Mouse (Mus musculus): Measurements from ENCODE around the gene Polr2e.

The Polr2e gene

DNA sequence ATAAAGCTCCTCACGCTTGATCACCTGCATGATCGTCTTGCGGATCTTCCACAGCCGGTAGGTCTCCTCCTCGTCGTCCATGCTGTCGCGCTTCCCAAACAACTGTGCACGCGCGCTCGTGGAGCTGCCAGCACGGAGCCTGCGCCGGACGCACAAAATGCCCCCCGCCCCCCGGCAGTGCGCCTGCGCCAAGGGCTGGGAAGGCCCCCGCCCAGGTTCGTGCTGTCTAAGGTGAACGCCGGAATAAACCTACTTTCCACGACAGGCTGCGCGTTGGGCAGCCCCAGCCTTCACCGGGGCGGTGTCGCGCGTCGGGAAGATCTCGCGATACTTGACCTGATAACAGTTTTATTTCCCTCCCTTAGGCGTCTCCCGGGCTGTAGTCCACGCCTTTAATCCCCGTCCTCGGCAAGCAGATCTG, at the start of gene Polr2e:
Polr2e (minus strand) TSS at position 237 of the 421 bp plus-strand sequence.
- CTCF ChIA-PET, result interaction anchor here (0.5 to 1.9 kb wide), 6 partner anchors 12 to 1241 kb away, joined by 3 to 4 read pairs (median 4); no protein-coding TSS in a partner anchor
- POLR2A ChIA-PET, result interaction anchor here in 3 of 4 experiments (0.6 to 29.7 kb wide), 24 partner anchors 4 to 304 kb away, joined by 3 to 849 read pairs (median 4); partner anchors contain the start of genes Tmem259 (in 3 of the 3), Gpx4 (in 2 of the 3), Stk11 (in 2 of the 3) and Med16 (in 1 of the 3)

DNA sequence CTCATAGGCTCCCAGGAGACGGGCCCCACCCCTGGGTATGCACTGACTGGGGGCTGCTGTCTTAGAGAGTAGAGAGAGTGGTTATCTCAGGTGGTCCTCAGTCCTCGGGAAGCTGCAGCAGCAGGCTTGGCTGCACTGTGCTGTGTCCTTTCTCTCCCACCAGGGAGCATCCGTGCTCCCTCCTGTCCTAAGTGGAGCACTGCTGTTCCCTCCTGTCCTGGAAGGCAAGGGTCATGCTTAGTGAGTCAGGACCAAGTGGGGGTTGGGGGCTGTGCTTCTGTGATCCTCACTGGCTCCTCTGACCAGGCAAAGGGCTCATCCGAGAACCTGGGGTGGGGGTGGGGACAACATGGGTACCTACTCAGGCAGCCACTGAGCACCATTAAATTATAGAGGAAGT, 49.6 kb upstream of the Polr2e start:
- CTCF ChIA-PET, result interaction anchor here in 1 of 4 experiments (0.6 kb wide), 1 partner anchor 377 kb away, joined by 4 read pairs; no protein-coding TSS in a partner anchor
- POLR2A ChIA-PET, result interaction anchor here in 1 of 4 experiments (1.2 to 1.5 kb wide), 2 partner anchors 16 to 104 kb away, joined by 3 to 4 read pairs; partner anchors contain the start of gene Sbno2

DNA sequence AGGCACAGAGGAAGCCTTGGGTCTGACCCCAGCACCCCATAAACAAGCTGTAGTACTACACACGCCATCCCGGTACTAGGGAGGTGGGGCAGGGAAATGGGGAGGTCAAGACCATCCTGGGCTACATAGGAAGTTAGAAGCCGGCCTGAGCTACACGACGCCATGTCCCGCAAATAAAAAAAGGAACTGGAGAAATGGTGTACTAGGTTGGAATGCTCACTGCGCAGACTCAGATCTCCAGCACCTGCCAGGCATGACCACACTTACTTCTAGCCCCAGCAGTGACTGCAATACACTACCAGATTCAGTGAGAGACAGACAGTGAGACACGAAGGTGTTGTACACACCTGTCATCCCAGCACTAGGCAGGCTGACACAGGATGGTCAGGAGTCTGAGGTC, 47.9 kb upstream of the Polr2e start:
- POLR2A ChIA-PET, result interaction anchor here in 2 of 4 experiments (0.7 to 1.2 kb wide), 6 partner anchors 9 to 103 kb away, joined by 3 to 4 read pairs (median 3); partner anchors contain the start of gene Tmem259 (in 1 of the 2)
- CTCF ChIA-PET, result interaction anchor here in 2 of 4 experiments (0.5 to 1.2 kb wide), 2 partner anchors 19 to 84 kb away, joined by 3 to 4 read pairs; no protein-coding TSS in a partner anchor

DNA sequence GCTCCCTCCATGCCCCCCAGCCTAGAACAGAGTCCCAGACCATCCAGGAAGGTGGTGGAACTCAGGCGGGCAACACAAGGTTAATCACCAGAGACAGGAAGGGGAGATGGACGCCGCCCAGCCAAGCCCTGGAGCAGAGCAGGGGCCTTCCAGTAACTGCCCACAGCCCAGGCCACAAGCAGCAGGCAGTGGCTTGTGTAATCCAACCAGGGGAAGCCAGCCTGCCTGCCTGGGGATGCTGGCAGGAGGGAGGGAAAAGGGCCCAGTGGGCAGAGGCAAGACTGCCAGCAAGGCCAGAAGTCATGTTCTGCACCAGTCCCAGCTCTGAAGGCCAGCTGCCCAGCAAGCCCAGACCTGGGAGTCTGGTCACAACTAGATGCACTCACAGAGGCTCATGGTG, 47.3 kb upstream of the Polr2e start:
- CTCF ChIA-PET, result interaction anchor here in 2 of 4 experiments (0.8 to 1.2 kb wide), 2 partner anchors 19 to 96 kb away, joined by 3 to 7 read pairs; no protein-coding TSS in a partner anchor
- POLR2A ChIA-PET, result interaction anchor here in 2 of 4 experiments (1.0 to 1.5 kb wide), 2 partner anchors 47 to 102 kb away, joined by 3 read pairs; partner anchors contain the start of gene Tmem259 (in 1 of the 2)

DNA sequence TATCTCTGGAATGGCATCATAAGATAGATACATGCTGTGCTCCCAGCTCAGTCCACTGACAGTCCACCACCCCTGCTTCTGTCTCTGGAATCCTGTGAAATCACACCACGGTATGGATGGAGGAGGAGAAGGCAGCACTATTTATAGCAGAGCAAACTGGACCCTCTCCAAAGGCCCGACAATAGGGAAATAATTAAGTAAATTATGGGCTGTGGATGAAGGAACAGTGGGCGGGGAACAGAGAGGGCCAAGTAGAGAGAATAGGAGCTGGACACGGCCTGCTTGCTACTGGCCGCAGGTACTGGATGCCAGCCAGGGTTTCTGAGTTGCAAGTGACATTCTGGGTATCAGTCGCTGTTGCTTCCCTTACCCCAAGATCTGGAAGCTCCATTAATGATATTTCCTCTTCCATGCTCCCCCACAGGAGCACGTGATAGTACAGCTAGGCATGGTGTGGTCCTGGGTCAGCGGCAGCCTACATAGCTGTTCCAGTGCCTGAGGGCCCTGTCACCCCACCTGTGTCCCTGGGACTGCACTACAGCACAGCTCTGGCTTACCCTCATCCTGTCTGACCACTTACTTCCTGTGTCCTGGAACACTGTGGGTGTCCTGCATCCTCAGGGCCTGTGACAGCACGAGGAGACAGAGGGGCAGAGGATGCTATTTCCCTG, 45.4 kb upstream of the Polr2e start:
- POLR2A ChIA-PET, result interaction anchor here in 3 of 4 experiments (0.5 to 2.3 kb wide), 6 partner anchors 11 to 201 kb away, joined by 3 to 7 read pairs (median 4); no protein-coding TSS in a partner anchor
- CTCF ChIA-PET, result interaction anchor here in 2 of 4 experiments (0.9 to 1.1 kb wide), 2 partner anchors 51 to 176 kb away, joined by 3 to 4 read pairs; partner anchors contain the start of gene Dazap1 (in 1 of the 2)

DNA sequence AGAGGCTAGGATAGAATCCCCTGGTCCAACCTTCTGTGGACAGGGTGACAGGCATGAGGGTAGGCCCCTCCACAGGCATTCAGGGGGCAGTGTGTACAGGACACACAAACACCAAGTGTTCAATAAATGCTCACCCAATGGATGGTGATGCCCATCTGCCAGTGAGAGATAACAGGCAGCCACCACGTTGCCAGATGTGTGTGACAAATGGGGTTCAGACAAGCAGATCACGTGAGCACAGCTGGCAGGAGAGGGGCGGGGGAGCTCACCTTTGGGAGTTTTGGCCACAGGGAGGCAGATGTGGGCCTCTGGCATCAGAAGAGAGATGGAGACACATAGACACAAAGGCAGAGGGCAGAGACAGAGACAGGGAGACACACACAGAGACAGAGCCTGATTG, 41.5 kb upstream of the Polr2e start:
- POLR2A ChIA-PET, result interaction anchor here in 2 of 4 experiments (0.7 to 1.9 kb wide), 10 partner anchors 9 to 173 kb away, joined by 3 to 6 read pairs (median 4); partner anchors contain the start of genes Med16 (in 1 of the 2) and Tmem259 (in 1 of the 2)
- CTCF ChIA-PET, result interaction anchor here in 1 of 4 experiments (0.8 to 1.0 kb wide), 2 partner anchors 31 to 34 kb away, joined by 3 to 4 read pairs; partner anchors contain the start of gene Stk11

DNA sequence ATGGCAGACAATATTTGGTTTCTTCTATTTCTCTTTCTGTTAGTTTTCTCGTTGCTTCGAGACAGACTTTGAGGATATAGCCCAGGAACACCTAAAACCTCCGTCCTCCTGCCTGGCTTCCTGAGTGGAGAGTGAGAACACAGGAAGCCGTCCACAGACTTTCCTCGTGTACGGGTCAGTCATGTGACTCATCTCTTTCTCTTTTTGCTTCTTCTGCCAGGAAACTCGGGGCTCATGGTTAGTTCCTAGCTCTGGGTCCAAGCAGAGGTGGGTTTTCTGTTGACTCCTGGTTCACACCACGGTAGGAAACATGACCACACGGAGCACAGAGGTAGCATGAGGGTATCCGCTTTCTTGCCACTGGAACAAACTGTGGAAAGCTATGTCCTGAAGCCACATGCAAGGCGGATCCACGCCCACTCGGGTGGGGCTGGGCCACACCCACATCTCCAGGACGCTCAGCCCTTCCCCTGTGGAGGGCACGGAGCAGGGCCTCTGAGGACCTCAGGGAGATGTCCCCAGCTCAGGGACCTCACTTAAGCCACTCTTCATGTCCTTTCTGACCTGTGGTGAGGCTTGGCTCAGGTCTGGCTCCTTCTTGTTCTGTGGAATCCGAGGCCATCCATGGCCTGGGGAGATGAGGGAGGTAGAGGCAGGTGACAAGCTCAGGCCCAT, 40.9 kb upstream of the Polr2e start:
- ChIA-PET POLR2A (interaction anchor here in 3 of 4 experiments (0.7 to 1.9 kb wide), 14 partner anchors 10 to 172 kb away, joined by 3 to 6 read pairs (median 4); partner anchors contain the start of genes Med16 (in 1 of the 3), Sbno2 (in 1 of the 3) and Tmem259 (in 1 of the 3)), CTCF (interaction anchor here in 1 of 4 experiments (0.8 to 1.0 kb wide), 2 partner anchors 31 to 35 kb away, joined by 3 to 4 read pairs; partner anchors contain the start of gene Stk11)

DNA sequence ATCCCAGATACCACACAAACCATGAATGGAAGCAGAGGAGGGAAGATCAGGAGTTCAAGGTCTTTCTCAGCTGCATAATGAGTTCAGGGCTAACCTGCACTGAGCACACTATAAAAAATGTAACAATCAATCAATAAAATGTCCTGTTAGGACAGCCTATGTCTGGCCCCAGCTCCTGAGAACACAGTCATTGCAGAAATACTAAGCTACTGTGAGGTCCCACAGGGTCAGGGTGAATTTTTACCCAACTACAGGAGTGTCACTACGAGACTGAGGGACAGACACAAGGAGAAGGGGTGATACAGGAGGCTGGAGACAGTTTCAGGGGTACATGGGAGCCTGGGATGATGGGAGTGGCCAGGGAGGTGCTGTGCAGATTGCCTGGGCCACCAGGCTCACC, 38.8 kb upstream of the Polr2e start:
- POLR2A ChIA-PET, result interaction anchor here in 3 of 4 experiments (0.6 to 1.1 kb wide), 6 partner anchors 25 to 94 kb away, joined by 3 to 5 read pairs (median 3); no protein-coding TSS in a partner anchor
- CTCF ChIA-PET, result no interaction called here

DNA sequence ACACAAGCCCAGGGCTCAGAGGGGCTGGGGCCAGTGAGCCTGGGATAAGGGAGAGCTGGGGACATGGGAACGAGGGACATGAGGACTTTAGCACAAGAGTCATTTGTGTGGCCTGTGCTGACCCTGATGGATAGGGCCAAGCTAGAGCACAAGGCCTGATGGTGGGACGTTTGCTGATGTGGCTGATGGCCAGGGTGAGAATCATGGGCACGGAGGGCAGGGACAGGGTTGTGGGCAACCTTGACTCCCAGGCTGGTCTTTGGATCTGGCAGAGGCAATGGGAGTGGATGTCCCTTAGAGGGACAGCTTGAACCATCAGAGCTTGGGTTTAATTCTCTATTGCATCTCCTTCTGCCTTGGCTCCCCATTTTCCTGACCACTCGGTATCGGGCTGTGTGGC, 37.7 kb upstream of the Polr2e start:
- ChIA-PET POLR2A (interaction anchor here in 3 of 4 experiments (0.5 to 0.6 kb wide), 3 partner anchors 19 to 87 kb away, joined by 3 to 4 read pairs (median 3); no protein-coding TSS in a partner anchor), CTCF (interaction anchor here in 1 of 4 experiments (0.6 to 1.0 kb wide), 2 partner anchors 91 to 93 kb away, joined by 3 read pairs; partner anchors contain the start of gene Tmem259)

DNA sequence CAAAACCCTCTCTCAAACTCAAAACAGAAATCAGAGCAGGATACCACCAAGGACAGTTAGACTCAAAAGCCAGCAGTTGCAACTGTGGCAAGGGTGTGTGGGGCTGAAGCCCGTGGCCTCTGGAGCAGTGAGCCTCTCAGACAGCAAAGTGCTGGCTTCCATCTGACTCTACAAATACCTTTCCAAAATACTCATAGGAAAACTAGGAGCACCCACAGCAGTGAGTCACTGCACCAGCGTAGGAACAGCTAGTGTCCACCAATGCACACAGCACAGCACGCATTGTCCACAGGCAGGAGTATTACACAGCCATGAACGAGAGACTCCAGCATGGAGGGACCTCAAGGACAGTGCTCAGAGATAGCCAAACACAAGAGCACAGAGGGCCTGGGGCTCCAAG, 36.8 kb upstream of the Polr2e start:
- CTCF ChIA-PET, result interaction anchor here in 3 of 4 experiments (0.6 to 1.5 kb wide), 3 partner anchors 10 to 812 kb away, joined by 3 to 8 read pairs (median 4); no protein-coding TSS in a partner anchor
- POLR2A ChIA-PET, result interaction anchor here in 3 of 4 experiments (0.8 to 2.4 kb wide), 17 partner anchors 10 to 185 kb away, joined by 3 to 12 read pairs (median 4); partner anchors contain the start of genes Dazap1 (in 1 of the 3), Gamt (in 1 of the 3), Tmem259 (in 1 of the 3) and Wdr18 (in 1 of the 3)

DNA sequence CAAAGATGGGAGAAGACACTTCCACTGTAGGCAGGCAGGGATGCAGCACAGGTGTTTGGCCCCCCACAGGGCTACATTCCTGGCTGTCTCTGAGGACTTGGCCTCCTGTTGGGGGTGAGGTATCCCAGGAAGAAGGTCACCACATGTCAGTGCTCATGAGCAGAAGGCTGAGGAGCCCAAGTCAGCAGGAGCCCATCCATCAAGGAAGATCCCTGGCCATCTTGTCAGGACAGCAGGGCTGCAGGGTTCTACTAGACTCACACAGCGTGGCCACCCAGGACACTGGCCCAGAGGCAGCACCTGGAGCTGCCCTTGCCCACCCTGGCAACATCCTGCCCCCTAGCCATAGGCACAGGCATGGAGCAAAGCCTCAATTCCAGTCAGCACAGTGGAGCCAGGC, 36.3 kb upstream of the Polr2e start:
- CTCF ChIA-PET, result interaction anchor here in 3 of 4 experiments (0.6 to 1.5 kb wide), 12 partner anchors 10 to 812 kb away, joined by 3 to 8 read pairs (median 3); no protein-coding TSS in a partner anchor
- POLR2A ChIA-PET, result interaction anchor here in 3 of 4 experiments (0.6 to 2.4 kb wide), 25 partner anchors 10 to 185 kb away, joined by 3 to 12 read pairs (median 4); partner anchors contain the start of genes Dazap1 (in 1 of the 3), Gamt (in 1 of the 3), Tmem259 (in 1 of the 3) and Wdr18 (in 1 of the 3)

DNA sequence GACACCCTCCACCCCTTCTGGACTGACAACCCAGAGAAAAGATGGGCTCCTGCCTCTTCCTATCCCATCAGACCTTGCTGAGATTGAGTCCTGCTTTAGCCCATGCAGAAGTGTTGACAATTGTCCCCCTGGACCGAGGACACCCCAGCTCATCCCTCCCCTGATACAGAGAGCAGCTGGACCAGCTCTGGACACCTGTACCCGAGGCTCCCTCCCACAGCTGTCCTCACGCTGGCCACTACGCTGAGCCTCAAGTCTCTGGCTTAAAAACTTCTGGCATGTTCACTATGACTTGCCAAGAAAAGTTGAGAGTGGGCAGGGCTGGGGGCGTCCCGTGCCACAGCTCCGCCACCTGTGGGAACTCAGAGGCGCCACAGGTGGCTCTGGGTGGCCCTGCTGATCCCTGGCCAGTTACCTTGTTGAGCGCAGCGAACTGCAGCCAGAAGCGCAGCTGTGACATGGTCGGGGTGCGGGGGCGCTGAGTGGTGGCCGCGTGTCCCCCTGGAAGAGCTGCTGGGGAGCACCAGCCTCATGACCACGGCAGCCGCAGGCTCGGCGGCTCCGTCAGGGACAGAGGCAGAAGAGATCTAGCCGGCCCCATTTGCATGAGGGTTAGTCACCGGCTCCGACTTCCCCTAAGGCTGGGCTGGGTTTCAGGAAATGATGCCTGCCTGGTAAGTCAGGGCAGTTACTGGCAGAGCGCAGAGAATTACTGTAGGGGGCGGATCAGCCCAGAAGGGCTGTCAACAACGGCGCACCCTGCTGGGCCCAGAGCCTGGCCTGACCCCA, 35.4 kb upstream of the Polr2e start:
- POLR2A ChIA-PET, result interaction anchor here in 3 of 4 experiments (0.6 to 2.4 kb wide), 29 partner anchors 11 to 438 kb away, joined by 3 to 12 read pairs (median 4); partner anchors contain the start of genes Dazap1 (in 1 of the 3), Gamt (in 1 of the 3), Med16 (in 1 of the 3) and Tmem259 (in 1 of the 3)
- CTCF ChIA-PET, result interaction anchor here in 2 of 4 experiments (0.7 to 1.5 kb wide), 9 partner anchors 9 to 299 kb away, joined by 3 to 8 read pairs (median 3); no protein-coding TSS in a partner anchor

DNA sequence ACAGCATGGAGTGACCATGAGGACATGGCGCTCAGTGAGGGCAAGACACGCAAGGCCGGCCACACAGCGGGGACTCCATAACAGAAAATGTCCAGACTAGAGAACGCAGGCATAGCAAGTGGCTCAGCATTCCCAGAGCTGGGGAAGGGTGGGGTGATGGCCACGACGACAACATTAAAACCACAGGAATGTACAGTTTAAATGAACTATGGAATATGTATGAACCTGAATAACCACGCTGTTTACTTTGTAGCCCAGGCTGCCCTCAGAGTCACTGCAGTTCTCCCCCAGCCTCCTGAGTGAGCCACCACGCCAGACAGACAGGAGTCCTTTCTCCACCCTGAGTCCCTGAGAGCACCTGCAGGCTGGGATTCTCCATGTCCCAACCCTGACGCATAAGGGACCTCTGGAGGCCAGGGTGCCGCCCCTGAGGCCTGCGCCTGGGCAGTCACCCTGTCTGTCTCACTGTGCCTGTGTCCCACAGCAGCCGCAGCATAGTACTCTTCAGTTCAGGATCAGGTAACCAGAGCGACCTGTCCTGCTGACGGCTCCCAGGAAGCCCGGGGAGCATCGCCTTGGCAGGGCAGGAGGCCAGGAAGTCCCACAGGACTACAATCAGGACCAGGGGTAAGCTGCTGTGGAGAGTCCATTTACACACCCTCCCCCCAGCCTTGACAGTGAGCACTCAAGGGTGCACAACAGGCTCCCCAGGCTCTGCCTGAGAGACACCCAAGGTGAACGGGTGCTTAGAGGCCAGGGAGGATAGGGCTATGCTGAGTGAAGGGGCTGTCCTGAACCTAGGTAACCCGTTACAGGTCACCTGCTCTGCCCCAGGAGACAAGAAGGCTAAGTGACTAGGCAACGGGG, 33.3 kb upstream of the Polr2e start:
- ChIA-PET CTCF (no interaction called here), POLR2A (interaction anchor here in 2 of 4 experiments (0.9 to 2.3 kb wide), 10 partner anchors 15 to 95 kb away, joined by 3 to 27 read pairs (median 5); no protein-coding TSS in a partner anchor)

DNA sequence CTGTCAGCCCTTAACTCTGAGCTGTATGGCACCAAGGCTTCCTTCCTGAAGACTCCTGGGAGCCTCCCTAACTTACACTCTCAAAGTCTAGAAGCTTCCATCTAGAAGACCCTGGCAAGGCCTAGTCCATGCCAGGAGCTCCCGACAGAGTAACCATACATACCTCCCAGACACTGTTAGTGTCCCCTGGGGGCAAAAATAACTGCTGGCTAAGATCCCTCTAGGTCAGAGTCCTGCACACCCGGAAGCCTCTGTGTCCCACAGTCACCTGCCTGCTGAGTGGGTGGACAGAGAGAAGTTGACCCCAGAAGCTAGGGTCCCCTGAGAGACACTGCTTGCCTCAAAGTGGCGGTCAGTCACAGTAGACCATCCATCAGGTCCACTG, 31.9 kb upstream of the Polr2e start:
- ChIA-PET CTCF (interaction anchor here in 2 of 4 experiments (0.6 to 1.0 kb wide), 2 partner anchors 21 to 112 kb away, joined by 3 to 5 read pairs; partner anchors contain the start of gene Wdr18 (in 1 of the 2)), POLR2A (interaction anchor here in 3 of 4 experiments (0.7 to 2.1 kb wide), 19 partner anchors 13 to 214 kb away, joined by 3 to 27 read pairs (median 5); partner anchors contain the start of gene Sbno2 (in 1 of the 3))

DNA sequence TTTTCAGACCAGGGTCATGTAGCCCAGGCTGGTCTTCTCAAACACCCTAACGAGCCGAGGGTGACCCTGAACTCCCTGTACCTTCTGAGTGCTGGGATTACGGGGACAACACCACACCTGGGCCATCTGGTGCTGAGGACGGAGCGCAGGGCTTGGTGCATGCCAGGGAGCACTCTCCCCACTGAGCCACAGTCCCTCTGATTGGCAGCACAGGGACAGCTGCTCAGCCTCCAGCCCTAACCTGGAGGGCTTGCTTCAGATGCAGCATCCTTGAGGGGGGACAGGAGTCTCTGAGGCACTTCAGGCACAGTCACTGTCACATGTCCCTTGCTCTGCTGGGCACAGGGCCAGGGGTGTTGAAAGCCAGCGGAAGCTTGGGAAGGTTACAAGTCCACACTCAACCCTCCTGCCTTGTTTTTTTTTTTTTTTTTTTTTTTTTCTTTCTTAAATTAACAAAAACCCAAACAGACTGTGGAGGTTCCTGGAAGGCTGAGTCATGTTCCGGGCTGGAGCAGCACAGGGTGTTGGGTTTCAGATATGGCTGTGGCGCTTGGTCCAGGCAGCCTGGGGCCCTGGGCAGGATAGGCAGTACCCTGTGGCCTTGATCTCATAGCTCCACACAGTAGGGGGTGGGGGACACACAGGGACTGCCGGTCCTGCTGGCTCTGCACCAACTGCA, 31.4 kb upstream of the Polr2e start:
- ChIA-PET CTCF (interaction anchor here in 2 of 4 experiments (0.6 to 1.0 kb wide), 2 partner anchors 22 to 157 kb away, joined by 3 read pairs; no protein-coding TSS in a partner anchor), POLR2A (interaction anchor here (0.6 to 2.1 kb wide), 22 partner anchors 13 to 419 kb away, joined by 3 to 27 read pairs (median 4); partner anchors contain the start of genes Sbno2 (in 1 of the 4) and Tmem259 (in 1 of the 4))
